Mouse (Mus musculus) layer of hippocampus, adult 9-11 months (tissue): Measurements from ENCODE around the gene Prkd1.
"Not testable (repeated sequence)": the region's sequence is repeated elsewhere in the genome, so short reads cannot be mapped to it uniquely, and the experiment has no call there.

Experiments used
- DNase-seq: peaks from one replicate; pipeline ENCODE4 v3.0.0; 2022

Gene Prkd1

GRCm38 (mm10) chr12:50648671-50649541 is at the start of gene Prkd1:
Gene Prkd1, minus strand, starts transcription at chr12:50649098.
- DNase-seq: peak; percentile 48

GRCm38 (mm10) chr12:50697492-50697891 is 48.6 kb upstream of the Prkd1 start:
- peak; percentile 37 for DNase-seq

DNA sequence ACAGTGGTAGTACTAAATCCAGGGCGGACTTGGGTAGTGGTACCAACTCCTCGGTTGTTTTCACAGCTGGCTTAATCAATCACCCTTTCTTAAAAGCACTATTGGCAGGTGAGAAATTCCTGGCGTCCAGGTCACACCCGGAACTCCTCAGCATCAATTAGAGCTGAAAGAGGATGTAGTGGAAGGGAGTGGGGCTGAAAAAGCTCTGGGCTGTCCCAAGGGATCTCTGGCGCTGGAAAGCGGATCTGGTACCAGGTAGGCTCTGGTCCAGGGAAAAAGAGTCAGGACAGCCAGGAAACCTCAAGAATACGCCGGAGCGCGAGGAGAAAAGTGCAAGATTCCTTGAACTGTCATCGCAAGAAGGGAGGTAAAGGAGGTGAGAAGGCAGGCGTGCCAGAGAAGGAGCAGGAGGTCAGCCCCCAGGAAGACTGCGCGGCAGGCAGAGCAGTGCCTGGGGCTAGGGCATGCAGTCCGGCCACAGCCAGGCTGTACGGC is 675 bp downstream of the Prkd1 start:
- no peak for DNase-seq

DNA sequence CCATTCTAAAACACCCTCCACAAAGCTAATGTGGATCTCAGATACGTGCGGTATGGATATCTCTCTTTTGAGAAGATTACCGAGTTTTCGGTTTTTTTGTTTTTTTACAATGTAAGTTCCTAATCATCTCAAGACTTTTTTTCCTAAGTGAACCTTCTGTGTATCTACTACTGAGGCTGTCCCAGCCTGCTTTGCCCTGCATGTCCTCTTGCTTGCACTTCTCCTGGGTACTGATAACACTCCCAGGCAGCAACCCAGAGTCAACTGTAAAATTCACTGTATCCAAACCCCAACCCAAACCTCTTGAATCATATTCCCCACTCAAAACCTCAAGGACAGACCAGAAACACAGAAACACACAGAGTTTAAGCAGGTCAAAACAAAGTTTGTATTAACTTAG is 2.0 kb downstream of the Prkd1 start:
- DNase-seq: no peak

- DNase-seq: no peak
Measured at GRCm38 (mm10) chr12:50642671-50643070, 6.2 kb downstream of the Prkd1 start.

DNA sequence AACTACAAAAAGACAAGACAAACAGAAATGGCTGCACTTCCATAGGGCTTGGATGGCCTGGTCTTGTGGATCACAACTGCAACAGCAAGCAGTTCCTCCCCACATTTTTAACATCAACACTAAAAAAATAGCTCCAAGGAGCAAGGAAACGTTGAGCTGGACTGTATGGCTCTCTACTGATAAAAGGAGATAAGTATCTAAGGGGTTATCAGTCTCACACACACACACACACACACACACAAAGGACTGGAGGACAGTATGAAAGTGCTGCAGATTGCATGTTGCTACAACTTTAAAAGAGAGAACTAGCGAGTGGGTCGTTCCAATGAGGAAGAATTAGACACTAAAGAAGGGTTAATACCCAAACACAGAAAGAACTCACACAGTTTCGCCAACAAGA is 8.7 kb downstream of the Prkd1 start:
- DNase-seq: no peak

GRCm38 (mm10) chr12:50634436-50634835 is 14.5 kb downstream of the Prkd1 start:
- DNase-seq: no peak

- not testable (repeated sequence) for DNase-seq
Measured at GRCm38 (mm10) chr12:50626100-50626499, 22.8 kb downstream of the Prkd1 start.

DNA sequence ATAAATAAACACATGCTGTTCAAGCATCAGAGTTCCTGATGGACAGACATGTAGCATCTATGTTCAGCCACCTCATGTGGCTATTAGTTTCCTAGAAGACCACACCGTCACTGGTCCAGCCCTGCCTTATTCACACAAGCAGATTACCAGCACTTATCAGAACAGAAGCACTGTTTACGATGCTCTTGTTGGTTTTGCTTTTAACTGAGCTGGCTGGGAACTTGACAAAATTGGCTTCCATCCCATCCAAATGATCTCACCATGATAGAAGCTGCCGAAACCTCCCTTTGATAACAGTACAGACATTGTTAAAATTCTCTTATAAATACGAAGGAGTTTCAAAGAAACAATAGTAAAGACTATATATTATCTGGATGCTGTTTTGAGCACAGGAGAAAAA is 24.7 kb downstream of the Prkd1 start:
- DNase-seq: no peak

DNA sequence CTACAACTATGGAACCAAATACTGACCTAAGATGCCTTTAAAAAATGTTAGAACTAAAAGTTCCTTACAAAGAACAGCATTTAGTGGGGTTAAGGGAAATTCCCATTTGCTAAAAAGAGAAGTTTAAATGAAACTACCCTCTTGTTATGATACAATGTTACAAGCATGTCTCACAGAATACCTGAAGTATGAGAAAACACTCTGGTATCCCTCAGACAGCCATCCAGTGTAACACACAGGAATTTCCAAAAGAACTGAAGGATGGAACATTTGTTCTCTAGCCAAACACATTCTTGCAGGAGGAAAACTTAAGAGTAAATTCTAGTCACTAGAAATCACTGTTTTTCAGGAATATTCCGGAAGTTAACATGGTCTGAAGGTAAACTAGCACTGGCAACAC is 33.0 kb downstream of the Prkd1 start:
- no peak for DNase-seq

DNA sequence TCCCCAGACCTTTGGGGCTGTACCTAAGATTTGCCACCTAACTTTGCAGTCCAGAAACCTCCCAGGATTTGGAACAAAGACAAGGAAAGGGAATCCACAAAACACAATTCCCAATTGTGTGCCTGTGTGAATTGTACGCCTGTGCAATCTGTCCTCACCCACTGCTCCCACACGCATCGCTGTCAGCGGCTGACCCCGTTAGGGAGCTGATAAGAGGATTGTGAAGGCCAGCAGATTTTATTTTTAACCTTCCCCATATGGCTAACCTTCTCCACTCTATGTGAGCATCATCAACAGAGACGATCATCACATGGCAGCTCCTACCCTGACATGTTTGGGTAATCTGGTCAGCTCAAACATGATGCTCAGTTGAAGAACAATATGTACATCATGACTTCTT is 34.6 kb downstream of the Prkd1 start:
- DNase-seq: no peak

DNA sequence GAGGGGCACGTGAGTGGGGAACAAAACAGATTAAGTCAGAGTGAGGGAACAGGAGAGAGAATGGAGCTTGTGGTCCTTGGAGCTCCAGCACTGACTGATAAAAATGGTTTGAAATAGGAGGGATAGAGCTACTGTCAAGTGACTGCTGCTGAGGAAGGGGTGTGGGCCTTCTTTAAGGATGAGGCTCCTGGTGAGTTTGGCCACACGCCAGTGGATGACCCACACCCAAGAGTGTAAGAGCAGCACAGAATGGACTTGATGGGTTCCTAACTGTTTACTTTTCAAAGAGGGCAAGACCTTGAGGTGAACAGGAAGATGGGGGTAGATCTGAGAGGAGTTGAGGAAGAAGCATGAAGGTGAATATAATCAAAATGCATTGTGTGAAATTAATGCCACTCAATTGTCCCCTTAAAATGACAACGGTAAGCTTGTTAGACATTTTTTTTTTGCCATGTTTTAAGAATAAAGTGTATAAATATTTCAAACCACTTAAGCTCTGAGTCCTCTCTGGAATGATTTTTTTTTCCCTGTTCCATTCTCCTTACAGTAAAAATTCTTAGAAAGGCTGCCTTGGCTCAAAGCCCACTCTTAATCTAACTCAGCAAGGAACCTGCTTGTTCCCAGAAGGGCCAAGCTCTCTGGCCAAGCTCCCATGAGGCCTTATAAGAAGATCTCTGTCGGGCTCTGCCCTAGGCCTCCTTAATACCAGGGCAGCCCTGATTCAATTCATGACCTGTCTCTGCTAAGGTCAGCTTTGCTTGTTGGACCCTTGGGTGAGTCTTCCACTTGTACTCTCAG is 42.0 kb downstream of the Prkd1 start:
- no peak for DNase-seq

DNA sequence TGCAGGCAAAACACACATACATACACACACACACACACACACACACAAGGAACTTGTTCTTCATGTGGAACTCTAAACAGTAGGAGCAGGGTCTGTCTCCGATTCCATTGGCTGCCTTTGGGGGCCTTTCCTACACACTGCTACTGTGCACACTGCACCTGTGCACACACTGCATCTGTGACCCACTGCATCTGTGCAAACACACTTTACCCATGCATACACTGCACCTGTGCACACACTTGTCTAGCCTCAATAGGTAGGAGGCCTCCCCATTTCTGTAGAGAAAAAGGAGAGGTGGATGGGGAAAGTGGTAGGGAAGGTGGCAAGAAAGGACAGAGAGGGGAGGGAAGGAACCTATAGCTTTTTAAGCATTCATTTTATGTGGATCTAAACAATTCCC is 49.5 kb downstream of the Prkd1 start:
- DNase-seq: no peak

- DNase-seq: peak; percentile 85
Measured at GRCm38 (mm10) chr12:50598053-50598988, 50.6 kb downstream of the Prkd1 start.

DNA sequence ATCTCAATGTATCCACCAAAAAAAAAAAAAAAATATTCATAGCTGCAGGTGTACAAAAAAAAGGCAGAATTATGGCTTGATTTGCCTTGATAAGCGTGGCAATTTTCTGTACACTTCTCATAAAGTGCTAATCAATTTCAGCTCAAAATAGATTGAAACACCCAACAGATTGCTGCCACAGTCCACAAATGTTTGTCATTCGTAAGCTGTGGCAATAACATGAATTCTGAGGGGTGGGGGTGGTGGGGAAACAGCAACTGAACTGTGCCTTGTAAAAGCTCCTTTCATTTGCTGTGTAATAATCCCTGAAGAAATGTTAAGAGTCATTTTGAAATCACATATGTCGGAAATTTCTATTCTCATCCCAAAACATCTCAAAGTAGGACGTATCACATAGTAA is 51.4 kb downstream of the Prkd1 start:
- peak; percentile 54 for DNase-seq

DNA sequence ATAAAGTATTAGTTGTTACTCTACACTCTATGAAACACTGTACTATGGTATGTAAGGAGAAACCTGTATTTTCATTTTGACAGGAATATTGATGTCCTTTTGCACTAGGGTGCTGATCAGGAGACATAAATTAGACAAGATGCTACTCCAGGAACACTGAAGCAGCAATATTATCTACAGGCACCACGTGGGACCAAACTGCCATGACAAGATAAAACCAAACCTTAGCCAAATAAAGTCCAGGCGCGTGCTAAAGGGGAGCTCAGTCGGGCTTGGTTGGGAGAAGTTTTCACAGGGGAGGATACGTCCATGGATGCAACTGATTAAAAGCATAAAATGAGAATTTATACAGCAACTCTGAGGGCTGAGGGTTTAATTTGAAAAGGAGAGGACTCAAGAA is 53.1 kb downstream of the Prkd1 start:
- DNase-seq: no peak

DNA sequence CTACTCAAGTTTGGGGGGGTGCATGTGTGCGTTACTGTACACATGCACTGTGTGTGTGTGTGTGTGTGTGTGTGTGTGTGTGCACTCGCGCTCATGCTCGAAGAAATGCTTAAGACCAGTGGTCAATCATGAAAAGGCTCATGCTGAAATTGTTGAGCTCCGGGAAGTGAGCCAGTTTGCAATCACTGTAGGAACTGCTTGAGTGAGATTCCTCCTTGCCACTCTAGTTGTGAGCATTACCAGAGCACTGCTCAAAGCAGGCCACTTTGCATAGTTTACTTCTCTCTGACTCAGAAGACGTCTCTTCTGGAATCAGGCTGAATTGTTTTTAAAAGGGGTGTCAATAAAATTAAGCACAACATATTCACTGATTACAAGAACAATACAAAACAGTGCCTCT is 54.4 kb downstream of the Prkd1 start:
- DNase-seq: no peak

GRCm38 (mm10) chr12:50593481-50593880 is 55.4 kb downstream of the Prkd1 start:
- no peak for DNase-seq

DNA sequence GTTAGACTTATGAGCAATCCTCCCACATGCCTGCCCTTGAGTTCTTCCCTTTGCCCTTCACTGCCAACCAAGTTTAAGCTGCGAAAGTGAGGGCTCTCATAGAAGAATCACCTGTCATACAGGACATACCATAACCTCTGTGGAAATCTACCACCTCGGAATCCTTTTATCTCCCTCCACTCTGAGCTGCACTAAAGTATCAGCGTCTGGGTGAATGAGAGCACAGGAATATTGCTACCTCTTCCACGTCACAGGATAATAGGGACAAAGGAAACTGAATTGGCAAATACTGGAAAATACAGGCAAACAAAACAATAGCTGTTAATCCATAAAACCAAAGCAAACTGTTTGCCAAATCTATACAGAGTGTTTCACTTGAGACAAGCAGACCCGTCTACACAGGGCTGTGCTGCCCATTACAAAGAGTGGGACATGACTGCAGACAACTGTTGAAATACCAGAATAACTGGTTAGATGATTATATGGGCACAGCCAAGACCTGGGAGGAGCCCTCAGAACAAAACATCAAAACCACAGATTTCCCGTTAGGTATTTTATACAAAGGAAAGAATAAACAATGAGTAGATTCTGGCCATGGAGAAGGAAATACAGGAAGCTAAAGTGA is 60.6 kb downstream of the Prkd1 start:
- DNase-seq: no peak

GRCm38 (mm10) chr12:50565198-50565597 is 83.7 kb downstream of the Prkd1 start:
- DNase-seq: no peak

- DNase-seq: no peak
Measured at GRCm38 (mm10) chr12:50560536-50560935, 88.4 kb downstream of the Prkd1 start.

DNA sequence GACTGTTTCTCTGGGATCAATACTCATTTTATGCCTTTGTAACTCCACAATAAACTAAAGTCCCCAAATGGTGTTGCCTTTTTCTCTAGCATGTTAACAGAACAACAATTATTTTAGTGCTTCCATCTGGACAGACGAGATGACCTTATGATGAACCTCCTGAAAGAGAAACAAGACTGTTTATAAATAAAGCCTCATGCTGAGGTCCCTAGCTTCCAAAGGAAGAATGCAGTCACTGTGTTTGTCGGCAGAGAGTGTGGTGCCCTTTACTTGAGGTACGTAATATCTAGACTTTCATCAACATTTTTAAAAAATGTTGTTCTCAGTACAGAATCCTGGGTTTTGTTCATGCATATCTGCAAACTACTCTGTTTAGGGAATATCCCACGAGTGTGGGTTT is 90.7 kb downstream of the Prkd1 start:
- DNase-seq: no peak
